Mouse (Mus musculus): ENCODE data around the gene Rubcn.

Gene Rubcn

DNA sequence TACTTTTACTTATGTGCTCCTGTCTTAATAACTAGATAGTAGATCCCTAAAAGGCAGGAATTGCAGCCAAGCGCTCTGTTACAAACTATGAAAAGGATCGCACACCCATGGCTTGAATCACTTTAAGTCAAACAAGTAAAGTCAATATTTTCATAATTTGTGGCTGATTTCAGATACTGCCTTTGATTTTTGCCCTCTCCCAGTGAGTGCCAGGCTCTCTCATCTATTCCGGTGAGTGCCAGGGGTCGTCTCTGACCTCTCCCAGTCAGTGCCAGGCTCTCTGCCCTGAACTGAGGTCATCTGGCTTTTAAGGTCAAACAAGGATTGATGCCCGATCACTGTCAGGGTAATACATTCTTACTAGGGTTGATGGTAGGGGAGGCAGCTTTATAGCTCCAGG lies 59.1 kb downstream of the Rubcn start:
- DNase-seq (ENCODE audit: low read depth, low spot score) = no peak

DNA sequence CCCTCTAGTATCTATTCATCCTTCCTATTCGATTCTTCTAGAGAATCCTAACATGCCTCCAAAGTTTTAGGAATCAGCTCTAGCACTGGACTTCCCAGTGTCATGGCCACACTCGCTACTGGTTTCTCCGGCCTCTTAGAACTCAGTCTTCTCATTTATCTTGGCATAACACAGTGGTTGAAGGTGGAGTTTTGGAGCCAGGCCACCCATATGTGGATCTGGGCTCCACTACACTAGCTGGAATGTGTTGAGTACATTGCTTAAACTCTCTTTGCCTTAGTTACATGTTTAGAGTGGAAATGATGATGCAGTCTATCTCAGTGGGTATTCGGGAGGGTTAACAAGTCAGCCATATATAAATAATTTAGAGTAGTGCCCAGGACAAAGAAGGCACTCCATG lies 59.5 kb downstream of the Rubcn start:
- no peak for DNase-seq (ENCODE audit: low read depth, low spot score)

- DNase-seq (ENCODE audit: low read depth, low spot score) = peak; percentile 66
These were observed 62.4 kb downstream of the Rubcn start for GRCm38 (mm10) chr16:32815160-32815605.

- peak; percentile 64 for DNase-seq (ENCODE audit: low read depth, low spot score)
These were observed 63.0 kb downstream of the Rubcn start for GRCm38 (mm10) chr16:32814539-32814938.

- DNase-seq (ENCODE audit: low read depth, low spot score) = no peak
These were observed 63.8 kb downstream of the Rubcn start for GRCm38 (mm10) chr16:32813771-32814170.

DNA sequence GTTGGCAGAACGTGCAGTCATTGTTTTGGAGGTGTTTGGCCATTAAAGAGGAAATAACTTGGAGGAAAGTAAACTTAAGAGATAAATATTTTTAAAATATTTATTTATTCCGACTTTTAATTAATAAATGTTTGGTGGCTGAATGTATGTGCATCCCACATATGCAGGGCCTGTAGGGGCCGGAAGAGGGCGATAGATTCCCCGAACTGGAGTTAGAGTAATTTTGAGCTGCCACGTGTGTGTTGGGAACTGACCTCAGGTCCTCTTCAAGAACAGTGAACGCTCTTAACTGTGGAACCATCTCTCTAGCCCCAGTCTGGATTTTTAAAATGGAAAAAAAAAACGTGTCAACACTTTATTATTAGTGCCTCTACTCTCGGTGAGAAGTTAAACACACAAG lies 64.2 kb downstream of the Rubcn start:
- peak; percentile 73 for DNase-seq (ENCODE audit: low read depth, low spot score)

DNA sequence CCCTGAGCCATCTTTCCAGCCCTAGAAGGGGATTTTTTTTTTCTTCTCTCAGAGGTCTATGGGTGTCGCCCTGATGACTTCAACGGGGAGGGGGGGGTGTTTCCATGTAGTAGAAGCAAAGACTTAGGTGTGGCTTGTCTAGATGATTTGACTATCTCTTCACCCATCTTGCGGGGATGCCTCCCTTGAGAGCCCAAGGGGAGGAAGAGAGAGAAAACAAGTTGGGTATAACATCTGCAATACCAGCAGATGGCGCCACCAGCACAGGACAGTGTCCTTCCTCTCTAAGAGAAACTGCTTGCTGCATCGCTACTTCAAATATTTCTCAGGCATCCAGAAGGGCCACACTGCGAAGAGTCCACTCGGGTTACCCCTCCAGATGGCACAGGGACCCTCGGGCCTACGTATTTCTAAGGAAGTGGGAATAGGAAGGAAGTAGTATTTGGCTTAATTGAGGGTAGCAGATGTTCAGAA lies 64.6 kb downstream of the Rubcn start:
- peak; percentile 94 for DNase-seq (ENCODE audit: low read depth, low spot score)

GRCm38 (mm10) chr16:32810321-32810720 lies 67.2 kb downstream of the Rubcn start, which contains the start of gene Smbd1:
Gene Smbd1, minus strand, starts transcription at chr16:32810477.
- no peak for DNase-seq (ENCODE audit: low read depth, low spot score)

- peak; percentile 40 for DNase-seq (ENCODE audit: low read depth, low spot score)
These were observed 70.0 kb downstream of the Rubcn start for GRCm38 (mm10) chr16:32807408-32808185.

DNA sequence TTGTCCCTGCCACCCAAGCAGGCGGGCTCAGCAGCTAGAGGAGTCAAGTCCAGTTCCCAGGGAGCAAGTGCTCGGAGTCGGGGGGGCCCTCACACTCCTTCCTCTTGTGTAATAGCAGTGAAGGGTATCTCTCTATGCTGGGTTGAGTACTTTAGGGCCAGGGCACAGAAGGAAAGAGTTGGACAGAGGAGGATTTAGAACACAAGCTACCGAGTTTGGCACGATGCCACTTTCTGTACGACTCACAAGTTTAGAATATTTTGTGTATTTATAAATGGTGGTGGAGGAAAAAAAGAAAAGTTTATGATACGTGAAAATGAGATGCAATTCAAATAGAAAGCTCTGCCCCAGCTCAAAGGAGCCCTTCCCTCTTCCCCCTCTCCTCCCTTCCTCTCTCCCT lies 72.4 kb downstream of the Rubcn start:
- no peak for DNase-seq (ENCODE audit: low read depth, low spot score)

GRCm38 (mm10) chr16:32803901-32804300 lies 73.7 kb downstream of the Rubcn start:
- peak; percentile 86 for DNase-seq (ENCODE audit: low read depth, low spot score)

DNA sequence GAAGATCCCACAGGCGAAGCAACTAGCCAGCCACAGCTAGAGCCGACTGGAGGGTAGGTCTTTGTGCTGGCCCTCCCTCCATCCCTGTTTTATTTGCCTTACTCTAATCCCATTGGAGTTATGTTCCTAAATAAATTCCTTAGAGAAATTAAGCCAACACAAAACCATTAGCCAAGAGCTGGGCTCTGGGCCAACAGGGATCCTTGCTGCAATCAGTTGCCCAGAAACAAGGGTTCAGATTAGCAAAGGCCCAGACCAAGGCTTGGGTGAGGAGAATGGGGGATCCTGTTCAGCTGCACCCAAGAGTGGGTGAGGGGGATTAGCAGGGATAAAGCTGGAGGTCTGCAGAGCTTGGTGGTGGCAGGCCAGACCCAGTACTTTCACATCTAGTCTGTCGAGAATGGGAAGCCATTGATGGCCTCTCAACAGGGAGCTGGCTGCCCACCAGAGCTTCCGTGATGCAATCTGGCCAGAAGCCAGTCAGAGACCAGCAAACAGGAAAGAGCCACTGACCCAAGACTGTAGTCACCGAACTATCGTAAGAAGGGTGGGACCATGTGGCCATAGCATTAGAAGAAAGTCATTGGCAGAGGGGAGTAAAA lies 74.2 kb downstream of the Rubcn start:
- peak; percentile 54 for DNase-seq (ENCODE audit: low read depth, low spot score)

- no peak for DNase-seq (ENCODE audit: low read depth, low spot score)
These were observed 80.2 kb downstream of the Rubcn start, which contains the start of gene Muc20 for GRCm38 (mm10) chr16:32797426-32797689. Gene Muc20, minus strand, starts transcription at chr16:32797435.

GRCm38 (mm10) chr16:32796676-32797425 lies 80.7 kb downstream of the Rubcn start:
- no peak for DNase-seq (ENCODE audit: low read depth, low spot score)

DNA sequence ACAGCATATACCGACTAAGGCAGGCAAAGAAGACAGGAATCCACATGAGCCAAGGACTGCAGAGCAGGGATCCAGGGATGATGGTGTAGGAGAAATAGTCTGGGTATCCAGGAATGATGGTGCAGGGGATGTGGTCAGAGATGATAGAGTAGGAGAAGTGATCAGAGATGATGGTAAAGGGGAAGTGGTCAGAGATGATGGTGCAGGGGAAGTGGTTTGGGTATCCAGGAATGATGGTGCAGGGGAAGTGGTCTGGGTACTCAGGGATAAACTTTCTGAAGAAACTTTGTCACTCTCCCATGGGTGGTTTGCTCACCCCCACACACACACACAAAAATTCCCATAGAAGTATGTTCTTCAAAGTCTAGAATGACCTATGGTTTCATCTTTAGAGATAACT lies 82.4 kb downstream of the Rubcn start:
- no peak for DNase-seq (ENCODE audit: low read depth, low spot score)

DNA sequence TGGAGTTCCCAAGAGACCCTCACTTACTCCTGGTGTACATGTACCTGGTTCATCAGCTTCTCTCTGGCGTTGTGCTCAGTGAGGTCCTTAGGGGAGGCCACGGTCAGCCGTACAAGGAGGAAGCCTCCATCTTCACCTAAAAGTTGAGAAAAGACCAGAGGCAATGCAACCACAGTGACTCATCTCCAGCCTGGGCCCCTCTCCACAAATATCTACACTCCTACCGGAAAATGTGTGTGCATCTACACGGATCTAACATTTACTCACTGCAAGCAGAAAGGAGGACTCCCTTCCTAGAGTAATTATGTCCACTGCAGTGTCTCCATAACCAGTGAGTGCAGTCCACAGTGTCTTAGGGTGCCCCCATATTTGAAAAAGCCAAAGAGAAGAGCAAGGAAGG lies 87.5 kb downstream of the Rubcn start:
- no peak for DNase-seq (ENCODE audit: low read depth, low spot score)

GRCm38 (mm10) chr16:32784840-32785239 lies 92.7 kb downstream of the Rubcn start:
- DNase-seq (ENCODE audit: low read depth, low spot score) = no peak

GRCm38 (mm10) chr16:32783324-32784062 lies 94.1 kb downstream of the Rubcn start:
- no peak for DNase-seq (ENCODE audit: low read depth, low spot score)

DNA sequence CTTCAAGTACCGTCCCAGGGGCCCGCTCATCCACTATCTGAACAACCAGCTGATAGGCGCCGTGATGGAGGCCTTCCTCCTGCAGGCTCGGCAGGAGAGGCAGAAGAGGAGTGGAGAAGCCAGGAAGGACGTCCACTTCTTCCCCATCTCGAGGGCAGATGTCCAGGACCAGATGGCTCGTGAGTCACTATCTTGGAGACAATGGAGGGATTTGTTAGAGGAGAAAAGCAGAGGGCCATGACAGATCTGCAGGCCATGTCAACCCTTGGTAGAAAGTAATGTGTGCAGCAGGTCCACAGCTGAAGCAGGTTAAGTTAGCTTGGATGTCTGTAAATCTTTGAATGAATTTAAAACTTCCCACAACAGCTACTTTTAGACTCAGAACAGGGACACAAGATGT lies 98.6 kb downstream of the Rubcn start:
- DNase-seq (ENCODE audit: low read depth, low spot score) = no peak

- DNase-seq (ENCODE audit: low read depth, low spot score) = no peak
These were observed 100.9 kb downstream of the Rubcn start for GRCm38 (mm10) chr16:32776676-32777075.

Data from ES-CJ7 (cell line).